Mouse (Mus musculus) lung, postnatal 0 days (tissue): Measurements from ENCODE around the gene Tex12.

Source experiments
- CTCF ChIP-seq: IDR thresholded peaks from 2 replicates; pipeline ENCODE4 v1.5.1; 2016; ENCODE audit warnings: antibody characterized with exemption, mild to moderate bottlenecking
- EP300 ChIP-seq: IDR thresholded peaks from 2 replicates; pipeline ENCODE4 v1.6.1; 2016; ENCODE audit warnings: antibody characterized with exemption, mild to moderate bottlenecking, control low read depth

- TF ChIP-seq CTCF (no peak), EP300 (no peak)
Observed at GRCm38 (mm10) chr9:50590856-50591518, 29.9 kb upstream of the Tex12 start.
